18 mouse cellular contexts compared by ENCODE assay signal in the genomic region with DNA sequence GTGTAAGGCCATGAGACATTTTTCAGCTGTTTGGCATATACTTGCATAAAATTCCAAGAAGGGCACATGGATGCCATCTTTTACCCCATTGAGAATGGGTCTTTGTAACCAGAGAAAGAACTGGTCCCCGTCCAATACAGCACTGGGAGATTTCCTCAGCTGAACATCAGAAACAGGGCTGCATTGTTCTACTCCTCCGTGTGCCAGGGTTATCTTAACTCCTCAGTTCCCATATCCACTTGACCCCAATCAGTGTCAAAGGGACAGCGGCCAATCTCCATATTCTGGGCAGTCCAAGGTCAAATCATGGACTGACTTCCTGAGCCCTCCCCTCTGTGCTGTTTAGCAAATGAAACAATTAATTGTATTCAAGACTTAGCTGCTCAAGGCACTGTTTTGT.
DNase-seq lines count a peak whose midpoint lies in the region; ATAC-seq and TF ChIP-seq lines count a peak whose summit lies in the region.
"Had no signal": no experiment of that assay in that cellular context is flagged by ENCODE, and none has a peak within 500 bp of the region (broad histone marks: within the 10 kb centered on the region; RNA-seq: fewer than 3 reads in every experiment).

No protein-coding gene starts in this region.

- no peaks in the 10 kb centered on the region for H3K36me3 ChIP-seq in embryonic facial prominence, embryonic 14.5 days (ENCODE audit: control insufficient read depth, insufficient read depth, low read length)
- H3K36me3 ChIP-seq in embryonic facial prominence, embryonic 10.5 days (replicated peaks) = no peaks in the 10 kb centered on the region
- H3K36me3 ChIP-seq: limb, embryonic 12.5 days; midbrain, embryonic 12.5 days had no signal

- ATAC-seq in embryonic facial prominence, embryonic 14.5 days (ENCODE audit: low read depth) = no peak
- ATAC-seq: hindbrain, embryonic 16.5 days; liver, postnatal 0 days had no signal

- H3K27ac ChIP-seq in embryonic facial prominence, embryonic 14.5 days (replicated peaks; ENCODE audit: low read depth, low read length) = no peak overlapping the region
- H3K27ac ChIP-seq in embryonic facial prominence, embryonic 10.5 days (replicated peaks) = no peak overlapping the region
- 0 out of 2 replicates have a peak overlapping the region, but pooled peaks have one; percentile 28 for H3K27ac ChIP-seq in layer of hippocampus, adult 2 months
- H3K27ac ChIP-seq: limb, embryonic 12.5 days; midbrain, embryonic 12.5 days had no signal

- whole genome bisulfite sequencing in embryonic facial prominence, embryonic 14.5 days = 35% methylated on average over 3 of the region's 3 CpGs
- WGBS in embryonic facial prominence, embryonic 10.5 days = 43% methylated on average over 3 of the region's 3 CpGs

- no peak for TF ChIP-seq CTCF in layer of hippocampus, adult 2 months (conservative IDR thresholded peaks at IDR 0.05)

- no peaks in the 10 kb centered on the region for H3K27me3 ChIP-seq in embryonic facial prominence, embryonic 14.5 days (replicated peaks; ENCODE audit: control insufficient read depth, insufficient read depth, low read length)
- no peaks in the 10 kb centered on the region for H3K27me3 ChIP-seq in embryonic facial prominence, embryonic 10.5 days (replicated peaks; ENCODE audit: low read depth, poor library complexity, severe bottlenecking)
- H3K27me3 ChIP-seq: limb, embryonic 12.5 days; midbrain, embryonic 12.5 days had no signal

- no peaks in the 10 kb centered on the region for H3K9me3 ChIP-seq in embryonic facial prominence, embryonic 14.5 days (ENCODE audit: control insufficient read depth, low read length)
- H3K9me3 ChIP-seq in embryonic facial prominence, embryonic 10.5 days = no peaks in the 10 kb centered on the region
- H3K9me3 ChIP-seq: limb, embryonic 12.5 days; midbrain, embryonic 12.5 days had no signal

- DNase-seq in embryonic facial prominence, embryonic 14.5 days (ENCODE audit: low spot score) = peak; percentile 17
- no peak for DNase-seq in embryonic facial prominence, embryonic 10.5 days (ENCODE audit: low spot score)
- DNase-seq in layer of hippocampus, adult 2 months (ENCODE audit: low spot score in 2 of 2) = peak in 1 of 2 experiments; percentile 16
- DNase-seq in layer of hippocampus, postnatal 25 days (ENCODE audit: extremely low spot score in 1 of 2, low spot score in 1 of 2) = no peak
- peak; percentile 50 for DNase-seq in right cerebral cortex, adult 18-20 months
- DNase-seq in right cerebral cortex, postnatal 36 days (ENCODE audit: low spot score in 2 of 2) = no peak
- peak; percentile 77 for DNase-seq in testis, postnatal 14 days (ENCODE audit: low spot score)
- DNase-seq in embryo, embryonic 9.5 days (ENCODE audit: extremely low spot score) = no peak
- DNase-seq: adrenal gland, adult 2 months; B cell, adult 2 months; heart, adult 18-20 months; kidney, adult 8-10 months; liver, postnatal 0 days; lung, postnatal 4 days; right cerebral cortex, postnatal 4 days had no signal

- no peaks in the 10 kb centered on the region for H3K4me1 ChIP-seq in embryonic facial prominence, embryonic 14.5 days (ENCODE audit: control insufficient read depth, insufficient read depth, low read length)
- H3K4me1 ChIP-seq in embryonic facial prominence, embryonic 10.5 days = no peaks in the 10 kb centered on the region
- H3K4me1 ChIP-seq: limb, embryonic 12.5 days; midbrain, embryonic 12.5 days had no signal

- H3K4me3 ChIP-seq in embryonic facial prominence, embryonic 14.5 days (ENCODE audit: low read depth, low read length) = no peak overlapping the region
- no peak overlapping the region for H3K4me3 ChIP-seq in embryonic facial prominence, embryonic 10.5 days
- H3K4me3 ChIP-seq in layer of hippocampus, adult 2 months = no peak overlapping the region
- H3K4me3 ChIP-seq: limb, embryonic 12.5 days; midbrain, embryonic 12.5 days had no signal

- no peak overlapping the region for H3K4me2 ChIP-seq in embryonic facial prominence, embryonic 14.5 days (ENCODE audit: low read depth, low read length)
- H3K4me2 ChIP-seq: limb, embryonic 12.5 days; midbrain, embryonic 12.5 days had no signal

- no peak overlapping the region for H3K9ac ChIP-seq in embryonic facial prominence, embryonic 14.5 days (ENCODE audit: low read depth, low read length)
- H3K9ac ChIP-seq: limb, embryonic 12.5 days; liver, postnatal 0 days; midbrain, embryonic 12.5 days had no signal

Comparison
In these comparisons a context has a peak if more than half of its experiments do, and no peak if none do; other contexts are left out.
1. DNase-seq: peak in embryonic facial prominence, embryonic 14.5 days (single experiment), right cerebral cortex, adult 18-20 months (single experiment) and testis, postnatal 14 days (single experiment); none in embryonic facial prominence, embryonic 10.5 days (single experiment), layer of hippocampus, postnatal 25 days (0 of 2), right cerebral cortex, postnatal 36 days (0 of 2) and embryo, embryonic 9.5 days (single experiment).